Mouse (Mus musculus): ENCODE results near the gene Sf1. TPM values are rescaled to one million over a fixed set of nuclear protein-coding genes. Genes with fewer than 3 reads are reported as not detected.

The Sf1 gene
- total RNA-seq, 2 experiments from 2014 or later: 302 to 398 TPM

DNA sequence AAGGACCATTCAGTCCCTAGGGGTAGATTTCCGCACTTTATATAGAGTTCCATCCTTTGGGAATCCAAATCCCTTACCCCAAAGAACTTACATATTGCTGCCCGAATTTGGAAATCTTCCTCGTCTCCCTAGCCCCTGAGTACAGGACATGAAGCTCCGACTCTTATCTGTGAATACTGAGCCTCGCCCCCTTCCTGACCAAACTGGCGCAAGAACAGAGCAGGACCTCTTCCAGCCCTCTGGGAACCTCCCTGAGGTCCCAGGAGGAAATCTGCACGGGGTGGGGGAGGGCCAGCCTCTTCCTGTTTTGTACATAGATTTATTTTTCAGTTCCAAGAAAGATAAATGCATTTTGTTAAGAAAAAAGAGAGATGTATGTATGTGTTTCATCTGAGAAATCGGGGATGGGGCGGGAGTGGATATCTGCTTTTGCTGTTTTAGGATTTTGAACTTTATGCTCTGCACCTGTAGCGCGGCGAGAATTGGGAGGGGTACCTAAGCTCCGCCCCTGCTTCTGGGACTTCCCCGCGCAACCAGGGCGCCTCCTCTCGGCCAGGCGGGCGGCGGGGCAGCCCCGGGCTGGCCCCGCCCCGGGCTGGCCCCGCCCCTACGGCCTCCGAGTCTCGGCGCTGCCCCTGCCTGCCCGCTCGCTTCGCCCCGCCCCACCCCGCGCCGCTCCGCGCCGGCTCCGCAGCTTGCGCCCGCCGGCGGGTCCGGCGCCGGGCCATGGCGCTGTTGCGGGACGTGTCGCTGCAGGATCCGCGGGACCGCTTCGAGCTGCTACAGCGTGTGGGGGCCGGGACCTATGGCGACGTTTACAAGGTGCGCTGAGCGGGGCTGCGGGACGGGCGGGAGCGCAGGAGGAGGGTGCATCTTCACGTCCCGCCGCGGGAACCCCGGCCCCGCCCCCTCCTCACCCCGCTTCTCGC is 22.7 kb upstream of the Sf1 start, which contains the start of gene Map4k2:
Gene Map4k2, plus strand, starts transcription at position 612 of the 929 bp plus-strand sequence.
- peak; percentile 55 for ATAC-seq (replicated peaks; ENCODE audit: low FRiP score, low TSS enrichment, poor library complexity, severe bottlenecking)

DNA sequence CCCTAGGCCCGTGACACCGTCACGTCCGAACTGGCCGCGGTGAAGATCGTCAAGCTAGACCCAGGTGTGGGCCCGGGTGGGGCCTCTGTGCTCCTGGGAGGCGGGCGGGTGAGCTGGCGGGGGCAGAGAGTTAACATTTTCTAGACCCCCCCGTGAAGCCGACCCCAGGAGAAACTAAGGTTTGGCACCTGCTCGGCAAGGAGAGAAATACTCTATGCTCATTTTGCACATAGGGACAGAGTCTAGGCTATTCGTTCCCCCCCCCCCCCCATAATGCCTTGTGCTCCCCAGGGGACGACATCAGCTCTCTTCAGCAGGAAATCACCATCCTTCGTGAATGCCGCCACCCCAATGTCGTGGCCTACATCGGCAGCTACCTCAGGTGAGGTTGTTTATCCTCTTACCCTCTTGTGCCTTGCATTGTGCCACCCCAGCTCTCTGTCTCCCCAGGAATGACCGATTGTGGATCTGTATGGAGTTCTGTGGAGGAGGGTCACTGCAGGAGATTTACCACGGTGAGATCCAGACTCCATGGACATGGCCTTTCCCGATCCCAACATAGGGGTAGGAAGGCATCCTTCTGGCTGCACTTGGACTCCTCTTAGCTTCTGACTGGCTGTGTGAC is 21.9 kb upstream of the Sf1 start:
- ATAC-seq (replicated peaks; ENCODE audit: low FRiP score, low TSS enrichment, poor library complexity, severe bottlenecking): no peak

DNA sequence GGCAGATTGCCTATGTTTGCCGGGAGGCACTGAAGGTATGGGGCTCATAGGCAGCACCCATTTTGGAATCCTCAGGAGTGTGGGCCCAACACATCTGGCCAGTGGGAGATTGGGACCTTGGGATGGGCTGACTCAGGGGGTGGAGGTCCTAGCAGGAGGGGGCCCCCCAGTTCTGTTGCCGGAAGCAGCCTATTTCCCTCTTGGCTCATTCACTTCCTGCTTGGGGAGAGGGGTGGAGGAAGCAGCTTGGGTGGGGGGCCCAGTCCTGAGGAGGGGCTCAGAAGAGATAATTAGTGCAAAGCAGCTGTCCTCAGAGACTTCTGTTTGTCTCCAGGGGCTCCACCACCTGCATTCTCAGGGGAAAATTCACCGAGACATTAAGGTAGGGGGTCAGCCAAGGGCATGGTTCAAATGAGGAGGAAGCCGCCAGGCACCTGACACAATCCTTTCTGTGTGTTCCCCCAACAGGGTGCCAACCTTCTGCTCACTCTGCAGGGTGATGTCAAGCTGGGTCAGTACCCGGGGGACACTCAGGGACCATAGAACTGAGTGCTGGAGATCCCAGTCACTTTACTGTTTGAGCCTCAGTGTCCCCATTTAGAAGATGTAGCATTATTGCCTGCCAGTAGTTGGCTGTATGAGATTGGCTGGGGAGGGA is 21.1 kb upstream of the Sf1 start:
- ATAC-seq (replicated peaks; ENCODE audit: low FRiP score, low TSS enrichment, poor library complexity, severe bottlenecking): no peak

DNA sequence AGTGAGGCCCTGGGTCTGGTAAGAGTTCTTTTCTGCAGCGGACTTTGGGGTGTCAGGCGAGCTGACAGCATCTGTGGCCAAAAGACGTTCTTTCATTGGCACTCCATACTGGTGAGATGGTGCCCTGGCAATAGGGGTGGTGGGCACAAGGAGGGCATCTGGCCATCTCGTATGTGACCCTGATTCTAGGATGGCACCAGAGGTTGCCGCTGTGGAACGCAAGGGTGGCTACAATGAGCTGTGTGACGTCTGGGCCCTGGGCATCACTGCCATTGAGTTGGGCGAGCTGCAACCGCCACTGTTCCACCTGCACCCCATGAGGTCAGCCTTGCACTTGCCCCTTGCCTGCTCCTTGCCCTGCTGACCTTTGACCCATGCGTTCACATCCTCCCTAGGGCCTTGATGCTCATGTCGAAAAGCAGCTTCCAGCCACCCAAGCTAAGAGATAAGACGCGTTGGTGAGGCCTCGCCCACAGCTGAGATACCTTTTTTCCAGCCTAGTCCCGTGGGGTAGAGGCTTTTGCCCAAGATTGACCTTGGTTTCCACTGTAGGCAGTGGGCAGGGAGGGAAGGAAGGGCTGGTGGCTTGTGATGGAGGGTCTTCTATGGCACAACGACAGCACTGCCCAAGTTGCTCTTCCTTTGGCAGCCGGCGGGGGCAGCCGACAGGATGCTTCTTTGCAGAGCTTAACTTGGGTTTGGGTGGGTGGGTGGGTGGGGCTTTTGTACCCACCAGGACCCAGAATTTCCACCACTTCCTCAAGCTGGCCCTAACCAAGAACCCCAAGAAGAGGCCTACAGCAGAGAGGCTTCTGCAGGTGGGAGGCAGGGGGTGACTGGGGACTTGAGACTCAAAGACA is 20.2 kb upstream of the Sf1 start:
- ATAC-seq (replicated peaks; ENCODE audit: low FRiP score, low TSS enrichment, poor library complexity, severe bottlenecking): no peak

DNA sequence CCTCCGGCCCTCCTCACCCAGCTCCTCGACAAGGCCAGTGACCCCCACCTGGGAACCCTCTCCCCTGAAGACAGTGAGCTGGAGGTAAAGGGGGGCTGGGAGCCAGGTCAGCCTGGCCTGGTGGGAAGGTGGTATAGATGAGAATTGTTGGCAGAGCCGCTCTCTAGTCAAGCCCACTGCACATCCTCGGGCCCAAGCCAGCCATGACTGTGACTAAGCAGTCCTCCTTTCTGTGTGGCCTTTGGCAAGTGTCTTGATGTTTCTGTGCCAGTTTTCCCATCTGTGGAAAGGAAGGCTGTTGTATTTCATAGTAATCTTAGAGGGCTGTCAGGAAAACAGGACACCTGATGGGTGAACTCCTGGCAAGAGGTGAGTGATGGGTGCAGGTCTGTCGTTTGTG is 19.5 kb upstream of the Sf1 start:
- ATAC-seq (replicated peaks; ENCODE audit: low FRiP score, low TSS enrichment, poor library complexity, severe bottlenecking): no peak

DNA sequence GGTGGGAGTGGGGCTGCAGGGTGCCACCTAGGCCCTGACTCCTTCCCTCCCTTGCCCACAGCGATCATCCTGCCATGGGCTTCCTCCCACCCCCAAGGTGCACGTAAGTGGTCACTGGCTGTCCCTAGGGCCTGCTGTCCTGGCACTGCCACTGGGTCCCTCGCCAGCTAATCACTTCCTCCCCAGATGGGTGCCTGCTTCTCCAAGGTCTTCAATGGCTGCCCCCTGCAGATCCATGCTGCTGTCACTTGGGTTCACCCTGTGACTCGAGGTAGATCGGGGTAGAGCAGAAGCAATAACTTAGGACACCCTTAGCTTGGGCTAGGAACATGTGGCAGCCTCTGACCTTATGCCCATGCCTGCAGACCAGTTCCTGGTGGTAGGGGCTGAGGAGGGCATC is 17.5 kb upstream of the Sf1 start:
- ATAC-seq (replicated peaks; ENCODE audit: low FRiP score, low TSS enrichment, poor library complexity, severe bottlenecking): no peak

DNA sequence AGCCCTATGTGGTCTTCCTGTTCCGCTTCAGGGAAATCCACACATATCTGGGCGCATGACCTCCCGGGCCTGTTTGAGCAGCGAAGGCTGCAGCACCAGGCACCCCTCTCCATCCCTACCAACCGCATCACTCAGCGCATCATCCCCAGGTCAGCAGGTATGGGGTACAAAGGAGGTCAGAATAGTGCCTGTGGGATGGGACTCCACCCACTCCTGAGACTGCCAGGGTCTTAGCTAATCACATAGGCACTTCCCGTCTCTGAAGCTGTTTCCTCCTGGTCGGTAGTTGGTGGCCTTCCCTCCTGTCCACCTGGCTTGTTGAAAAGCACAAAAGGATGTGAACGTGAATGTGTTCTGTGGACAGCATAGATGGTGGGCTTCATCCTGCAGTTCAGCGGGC is 16.8 kb upstream of the Sf1 start:
- ATAC-seq (replicated peaks; ENCODE audit: low FRiP score, low TSS enrichment, poor library complexity, severe bottlenecking): no peak

DNA sequence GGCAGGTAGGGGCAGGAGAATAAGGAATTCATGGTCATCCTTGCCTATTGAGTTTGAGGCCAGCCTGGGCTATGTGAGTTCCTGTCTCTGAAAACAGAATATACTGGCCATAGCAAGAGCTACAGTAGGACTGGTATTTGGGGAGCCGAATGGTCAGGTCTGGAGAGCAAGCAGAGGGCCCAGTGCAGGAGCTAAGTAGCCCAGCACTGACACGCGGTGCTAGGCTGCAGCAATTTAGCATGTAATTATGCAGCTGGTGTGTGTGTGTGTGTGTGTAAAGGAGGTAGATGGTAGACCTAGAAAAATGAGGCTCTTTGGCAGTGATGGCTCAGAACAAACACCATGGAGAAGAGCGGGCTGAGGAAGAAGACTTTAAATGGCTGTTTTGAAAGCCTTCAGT is 15.9 kb upstream of the Sf1 start:
- ATAC-seq (replicated peaks; ENCODE audit: low FRiP score, low TSS enrichment, poor library complexity, severe bottlenecking): no peak

DNA sequence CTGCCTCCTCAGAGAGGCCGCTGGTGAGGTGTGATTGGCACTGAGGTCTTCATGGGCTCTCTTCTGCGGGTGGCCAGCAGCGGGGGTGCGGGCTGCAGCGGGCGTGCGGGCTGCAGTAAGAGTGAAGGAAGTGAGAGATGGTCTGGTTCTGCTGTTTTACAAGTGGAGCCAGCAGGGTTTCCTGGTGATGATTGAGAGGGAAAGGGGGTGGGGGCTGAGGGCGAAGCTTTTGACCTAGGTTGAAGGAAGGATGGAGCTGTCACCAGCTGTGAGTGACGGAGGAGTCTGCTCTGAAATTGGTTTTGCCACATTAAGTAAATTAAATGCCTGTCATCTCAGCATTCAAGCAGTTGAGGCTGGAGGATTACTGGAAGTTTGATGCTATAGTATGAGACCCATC is 14.8 kb upstream of the Sf1 start:
- ATAC-seq (replicated peaks; ENCODE audit: low FRiP score, low TSS enrichment, poor library complexity, severe bottlenecking): no peak

DNA sequence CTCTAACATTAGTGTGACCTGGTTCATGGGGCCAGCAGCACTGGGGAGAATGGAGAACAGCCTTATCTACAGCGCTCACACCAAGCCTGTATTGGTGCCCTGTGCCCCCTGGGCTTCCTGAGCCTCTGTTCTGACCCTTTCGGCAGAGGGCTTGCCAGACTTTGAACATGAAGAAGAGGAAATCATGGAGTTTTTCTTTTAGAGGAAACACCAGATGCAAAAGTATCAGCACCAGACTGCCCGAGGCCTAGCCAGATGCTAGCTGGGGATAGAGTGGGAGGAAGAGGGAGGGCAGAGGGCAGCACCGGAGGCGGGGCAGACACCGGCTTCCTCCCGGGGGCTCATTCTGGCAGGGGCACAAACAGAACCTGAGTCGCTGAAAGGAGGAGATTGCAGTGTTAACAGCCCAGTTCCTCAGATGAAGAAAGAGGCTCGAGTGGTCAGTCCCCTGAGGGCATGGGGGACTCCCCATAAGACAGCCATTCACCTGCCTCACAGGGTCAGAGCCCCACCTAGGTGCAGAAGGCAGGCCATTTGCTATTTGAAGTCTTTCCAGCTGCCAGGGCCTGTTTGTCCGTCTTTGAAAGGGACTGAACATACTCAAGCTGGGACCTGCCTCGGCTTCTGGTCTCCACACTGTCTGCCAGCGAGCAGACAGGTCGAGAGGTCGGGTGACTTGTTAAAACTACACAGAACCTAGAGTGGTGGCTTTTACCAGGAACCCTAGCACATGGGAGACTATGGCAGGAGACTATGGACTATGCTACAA is 14.1 kb upstream of the Sf1 start:
- peak; percentile 48 for ATAC-seq (replicated peaks; ENCODE audit: low FRiP score, low TSS enrichment, poor library complexity, severe bottlenecking)

DNA sequence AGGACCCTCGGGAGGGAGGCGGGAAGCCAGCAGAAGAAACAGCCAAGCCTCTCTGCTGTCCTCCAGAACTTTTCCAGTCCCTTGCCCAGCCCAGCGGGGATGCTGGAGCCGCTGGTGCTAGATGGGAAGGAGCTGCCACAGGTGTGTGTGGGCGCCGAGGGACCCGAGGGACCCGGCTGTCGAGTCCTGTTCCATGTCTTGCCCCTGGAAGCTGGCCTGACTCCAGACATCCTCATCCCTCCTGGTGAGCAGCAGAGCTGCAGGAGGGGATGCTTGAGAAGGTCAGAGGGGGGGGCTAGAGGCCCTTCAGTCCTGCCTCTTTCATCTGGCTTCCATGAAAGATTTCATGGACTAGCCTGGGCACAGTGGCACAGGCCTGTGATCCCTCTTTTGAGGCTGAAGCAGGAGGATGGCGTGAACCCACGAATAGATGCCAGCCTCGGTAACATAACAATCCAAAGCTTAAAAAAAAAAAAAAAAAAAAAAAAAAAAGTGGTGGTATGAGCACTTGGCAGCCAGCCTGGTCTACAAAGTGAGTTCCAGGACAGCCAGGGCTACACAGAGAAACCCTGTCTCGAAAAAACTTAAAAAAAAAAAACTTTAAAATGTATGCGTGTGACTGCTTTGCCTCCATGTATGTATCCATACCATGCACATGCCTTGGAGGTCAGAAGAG is 11.9 kb upstream of the Sf1 start:
- ATAC-seq (replicated peaks; ENCODE audit: low FRiP score, low TSS enrichment, poor library complexity, severe bottlenecking): no peak

DNA sequence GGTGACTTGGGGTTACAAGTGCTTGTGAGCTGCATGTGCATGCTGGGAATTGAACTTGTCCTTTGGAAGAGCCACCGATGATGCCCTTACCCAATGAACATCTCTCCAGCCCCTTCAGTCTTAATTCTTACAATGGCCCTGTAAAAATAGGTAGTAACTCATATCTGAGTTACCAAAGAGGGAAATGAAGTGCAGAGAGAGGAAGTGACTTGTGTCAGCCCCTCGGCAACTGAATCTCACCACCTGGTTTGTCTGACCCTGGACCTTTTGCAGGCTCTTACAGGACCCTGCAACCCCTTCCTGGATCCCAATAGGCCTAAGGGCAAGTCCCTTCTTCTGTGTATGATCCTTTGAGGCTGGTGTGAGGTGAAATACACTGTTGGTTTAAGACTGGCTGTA is 11.4 kb upstream of the Sf1 start:
- ATAC-seq (replicated peaks; ENCODE audit: low FRiP score, low TSS enrichment, poor library complexity, severe bottlenecking): no peak

DNA sequence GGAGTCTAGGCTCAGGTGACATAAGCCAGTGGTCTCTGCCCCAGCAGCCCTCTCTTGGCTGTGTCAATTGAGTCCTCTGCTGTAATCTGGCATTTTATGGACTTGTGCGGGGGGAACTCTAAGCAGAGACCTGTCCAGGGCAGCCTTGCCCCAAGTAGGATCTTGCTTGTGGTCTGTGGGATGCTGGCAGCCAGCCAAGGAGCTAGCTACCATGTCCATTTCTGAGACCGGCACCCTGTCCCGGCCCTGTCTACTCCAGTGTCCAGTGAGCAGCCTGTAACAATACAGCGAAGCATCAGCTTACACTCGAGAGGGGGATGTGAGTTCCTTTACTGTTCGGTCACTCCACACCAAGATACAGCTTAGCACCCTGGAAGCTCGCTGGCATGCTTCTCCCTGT is 9.5 kb upstream of the Sf1 start:
- ATAC-seq (replicated peaks; ENCODE audit: low FRiP score, low TSS enrichment, poor library complexity, severe bottlenecking): no peak

DNA sequence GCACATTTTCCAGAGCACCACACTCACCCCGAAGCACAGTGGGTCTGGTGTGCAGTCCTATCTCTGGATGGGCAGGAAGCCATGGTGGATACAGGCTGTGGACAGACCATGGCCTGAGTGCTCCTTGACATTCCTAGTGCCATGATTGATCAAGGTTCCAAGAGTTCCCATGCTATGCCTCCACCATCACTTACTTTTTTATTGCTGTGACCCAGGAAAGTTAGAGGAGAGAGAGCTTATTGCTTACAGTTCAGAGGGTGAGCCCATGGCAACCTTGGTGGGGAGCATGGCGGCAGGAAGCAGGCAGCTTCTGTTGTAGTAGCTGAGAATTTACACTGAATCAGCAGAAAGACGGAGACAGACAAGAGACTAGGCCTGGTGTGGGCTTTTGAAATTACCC is 2.2 kb upstream of the Sf1 start:
- ATAC-seq (replicated peaks; ENCODE audit: low FRiP score, low TSS enrichment, poor library complexity, severe bottlenecking): no peak

DNA sequence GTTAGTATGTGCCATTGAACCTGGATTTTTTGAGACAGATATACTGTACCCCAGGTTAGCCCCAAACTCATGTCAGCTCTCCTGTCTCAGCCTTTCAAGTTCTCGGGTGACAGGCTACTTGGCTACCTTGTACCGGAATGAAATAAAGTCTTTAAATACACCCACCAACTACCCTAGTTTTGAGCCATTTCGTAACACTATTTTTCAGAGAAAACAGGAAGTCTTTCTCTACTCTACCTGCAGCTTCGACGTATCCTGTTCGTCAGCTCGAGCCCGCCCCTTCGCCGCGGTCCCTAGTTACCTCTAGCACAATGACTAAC is 439 bp upstream of the Sf1 start:
- no peak for ATAC-seq (replicated peaks; ENCODE audit: low FRiP score, low TSS enrichment, poor library complexity, severe bottlenecking)

DNA sequence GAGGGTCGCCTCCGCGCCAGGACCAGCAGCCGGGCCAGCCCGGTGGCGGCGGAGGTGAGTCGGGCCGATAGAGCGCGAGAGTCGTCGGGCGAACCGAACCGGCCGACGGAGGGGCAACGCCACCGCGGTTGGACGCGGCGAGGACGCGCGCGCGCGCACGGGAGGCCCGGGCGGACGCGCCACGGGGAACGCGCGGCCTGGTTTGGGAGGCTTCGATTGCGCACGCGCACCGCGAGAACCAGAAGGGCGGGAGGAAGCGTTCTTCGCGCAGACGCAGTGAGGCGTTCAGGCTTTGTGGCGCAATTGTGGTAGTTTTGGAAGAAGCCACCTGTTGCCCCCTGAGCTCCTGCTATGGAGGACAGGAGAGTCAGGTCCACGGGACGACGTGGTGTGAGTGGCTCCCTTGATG is 831 bp downstream of the Sf1 start:
- ATAC-seq (replicated peaks; ENCODE audit: low FRiP score, low TSS enrichment, poor library complexity, severe bottlenecking): 0 out of 2 replicates have a peak, but pooled peaks have one; percentile 10

DNA sequence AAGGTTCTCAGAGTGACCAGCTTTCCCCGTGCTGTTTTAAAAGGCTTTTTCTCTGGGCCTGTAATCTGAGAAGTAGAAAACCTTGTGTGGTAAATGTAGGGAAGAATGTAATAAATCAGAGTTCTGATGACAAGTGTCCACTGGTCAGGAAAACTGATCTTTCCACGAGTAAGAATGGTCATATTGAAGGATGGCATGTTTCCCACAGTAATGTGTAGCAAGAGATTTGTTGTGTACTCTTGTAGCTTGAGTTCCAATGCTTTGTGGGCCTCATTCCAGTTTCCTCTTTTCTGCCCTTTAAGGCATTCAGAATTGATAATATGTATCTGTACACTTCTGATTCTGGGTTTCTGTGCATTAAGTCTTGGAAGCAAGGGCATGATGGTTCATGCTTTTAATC is 1.4 kb downstream of the Sf1 start:
- no peak for ATAC-seq (replicated peaks; ENCODE audit: low FRiP score, low TSS enrichment, poor library complexity, severe bottlenecking)

DNA sequence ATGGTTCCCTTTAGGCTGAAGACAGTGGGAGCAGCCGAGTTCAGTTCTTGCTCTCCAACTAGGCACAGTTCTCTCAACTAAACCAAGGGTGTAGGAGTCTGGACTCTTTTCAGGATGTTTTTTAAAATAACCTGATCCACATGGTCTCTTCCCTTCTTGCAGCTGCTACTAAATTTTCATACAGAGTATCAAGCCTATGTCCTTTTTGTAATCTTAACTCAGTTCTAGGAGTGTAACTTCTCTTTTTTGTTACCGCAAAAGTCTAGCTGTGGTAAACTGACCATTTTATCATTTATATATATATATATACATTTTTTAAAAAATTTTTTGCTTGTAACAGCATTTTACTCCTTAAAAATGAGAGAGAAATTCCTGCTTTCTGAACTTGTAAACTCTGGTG is 6.7 kb downstream of the Sf1 start:
- ATAC-seq (replicated peaks; ENCODE audit: low FRiP score, low TSS enrichment, poor library complexity, severe bottlenecking): no peak

DNA sequence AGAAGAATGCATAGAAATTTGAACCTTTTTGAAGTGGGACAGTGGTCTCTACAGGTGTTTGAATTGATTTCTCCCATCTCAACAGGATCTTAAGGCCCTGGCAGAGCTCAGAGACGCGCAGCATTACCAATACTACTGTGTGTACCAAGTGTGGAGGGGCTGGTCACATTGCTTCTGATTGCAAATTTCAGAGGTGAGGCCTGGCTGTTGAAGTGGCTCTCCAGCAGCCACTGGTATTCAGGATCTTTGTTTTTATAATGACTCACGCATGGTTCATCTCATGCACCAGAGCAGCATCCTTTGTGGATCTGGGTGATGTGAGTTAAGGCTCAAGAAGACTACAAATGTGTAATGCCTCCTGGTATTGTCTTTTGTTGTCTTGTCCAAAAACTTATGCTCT is 8.9 kb downstream of the Sf1 start:
- ATAC-seq (replicated peaks; ENCODE audit: low FRiP score, low TSS enrichment, poor library complexity, severe bottlenecking): no peak
